Mouse (Mus musculus) liver, embryonic 16.5 days (tissue): Measurements from ENCODE around the gene Rexo1. TPM values are rescaled to one million over a fixed set of nuclear protein-coding genes. Genes with fewer than 3 reads are reported as not detected.

ENCODE experiments used
- microRNA-seq: library from miRNA; unstranded; fragments of <30 nt; microRNA quantifications from one replicate; pipeline ENCODE4, GENCODE M21; 2016
- polyA plus RNA-seq: library from polyadenylated mRNA; unstranded; fragments of >200 nt; fragmentation: Nextera tagmentation; extraction: Ambion mirVana; gene quantifications from 2 replicates; pipeline ENCODE4 v1.2.1, GENCODE M21; 2015

The Rexo1 gene
- polyA plus RNA-seq, 1 experiment from 2014 or later = 12.1 TPM

Small RNA genes within 50 kb of the gene (microRNA-seq; reads per million reads assigned to microRNA genes)
- not detected for gene Mir6912

Other genes starting within 250 kb of the Rexo1 start
- gene 2310011J03Rik, start 241.0 kb downstream of the Rexo1 start, polyA plus RNA-seq = 27.9 and 29.0 TPM in 2 replicates
- 3.5 and 4.0 TPM in 2 replicates for gene Pcsk4, start 232.1 kb downstream of the Rexo1 start, polyA plus RNA-seq
- gene Reep6, start 231.6 kb downstream of the Rexo1 start, polyA plus RNA-seq = 83.9 and 102 TPM in 2 replicates
- gene Adamtsl5, start 213.1 kb downstream of the Rexo1 start, polyA plus RNA-seq = 2.2 and 3.4 TPM in 2 replicates
- 0.05 and 0.18 TPM in 2 replicates for gene Plk5, start 205.1 kb downstream of the Rexo1 start, polyA plus RNA-seq
- gene Mex3d, start 173.9 kb downstream of the Rexo1 start, polyA plus RNA-seq = 0.32 and 0.60 TPM in 2 replicates
- gene Mbd3, start 162.0 kb downstream of the Rexo1 start, polyA plus RNA-seq = 49.2 and 52.7 TPM in 2 replicates
- gene Uqcr11, start 154.7 kb downstream of the Rexo1 start, polyA plus RNA-seq = 509 and 519 TPM in 2 replicates
- gene Tcf3, start 127.9 kb downstream of the Rexo1 start, polyA plus RNA-seq = 39.8 and 44.4 TPM in 2 replicates
- 0.02 TPM in 1 of 2 replicates, not detected in the other for gene Onecut3, start 66.7 kb downstream of the Rexo1 start, polyA plus RNA-seq
- gene Atp8b3, start 22.4 kb downstream of the Rexo1 start, polyA plus RNA-seq = 0.02 TPM in 1 of 2 replicates, not detected in the other
- gene Klf16, start 15.8 kb upstream of the Rexo1 start, polyA plus RNA-seq = 9.6 and 10.7 TPM in 2 replicates
- 31.4 and 35.9 TPM in 2 replicates for gene Abhd17a, start 28.8 kb upstream of the Rexo1 start, polyA plus RNA-seq
- gene Scamp4, start 41.3 kb upstream of the Rexo1 start, polyA plus RNA-seq = 35.3 and 38.3 TPM in 2 replicates
- 3.2 and 3.7 TPM in 2 replicates for gene Adat3, start 41.3 kb upstream of the Rexo1 start, polyA plus RNA-seq
- 1.2 and 1.5 TPM in 2 replicates for gene Gm49322, start 44.5 kb upstream of the Rexo1 start, polyA plus RNA-seq
- gene Csnk1g2, start 61.3 kb upstream of the Rexo1 start, polyA plus RNA-seq = 5.0 and 9.8 TPM in 2 replicates
- gene Btbd2, start 95.5 kb upstream of the Rexo1 start, polyA plus RNA-seq = 2.8 and 5.1 TPM in 2 replicates
- 41.5 and 54.4 TPM in 2 replicates for gene Mknk2, start 116.6 kb upstream of the Rexo1 start, polyA plus RNA-seq
- gene Mob3a, start 140.4 kb upstream of the Rexo1 start, polyA plus RNA-seq = 26.1 and 27.4 TPM in 2 replicates
- 9.3 and 10.4 TPM in 2 replicates for gene Izumo4, start 140.6 kb upstream of the Rexo1 start, polyA plus RNA-seq
- gene Ap3d1, start 180.7 kb upstream of the Rexo1 start, polyA plus RNA-seq = 20.9 and 21.2 TPM in 2 replicates
- 6.0 and 7.5 TPM in 2 replicates for gene Dot1l, start 193.6 kb upstream of the Rexo1 start, polyA plus RNA-seq
- gene Sf3a2, start 236.6 kb upstream of the Rexo1 start, polyA plus RNA-seq = 23.4 and 30.1 TPM in 2 replicates
- 61.4 and 64.7 TPM in 2 replicates for gene Plekhj1, start 237.1 kb upstream of the Rexo1 start, polyA plus RNA-seq
- gene Amh, start 243.7 kb upstream of the Rexo1 start, polyA plus RNA-seq = 0.08 TPM in 1 of 2 replicates, not detected in the other